Mouse (Mus musculus) T-cell, adult 2 months (primary cell): ENCODE data around the gene Bend6.
"Not testable (repeated sequence)": the region's sequence is repeated elsewhere in the genome, so short reads cannot be mapped to it uniquely, and the experiment has no call there.

Experiments
- DNase-seq: peaks from one replicate; pipeline ENCODE4 v3.0.0; 2022; ENCODE audit warnings: low spot score

Gene Bend6

GRCm38 (mm10) chr1:33906927-33907326, 689 bp downstream of the Bend6 start:
- DNase-seq: no peak

- DNase-seq: no peak
Observed at GRCm38 (mm10) chr1:33906216-33906615, 1.4 kb downstream of the Bend6 start.

GRCm38 (mm10) chr1:33903587-33903986, 4.0 kb downstream of the Bend6 start:
- DNase-seq: no peak

DNA sequence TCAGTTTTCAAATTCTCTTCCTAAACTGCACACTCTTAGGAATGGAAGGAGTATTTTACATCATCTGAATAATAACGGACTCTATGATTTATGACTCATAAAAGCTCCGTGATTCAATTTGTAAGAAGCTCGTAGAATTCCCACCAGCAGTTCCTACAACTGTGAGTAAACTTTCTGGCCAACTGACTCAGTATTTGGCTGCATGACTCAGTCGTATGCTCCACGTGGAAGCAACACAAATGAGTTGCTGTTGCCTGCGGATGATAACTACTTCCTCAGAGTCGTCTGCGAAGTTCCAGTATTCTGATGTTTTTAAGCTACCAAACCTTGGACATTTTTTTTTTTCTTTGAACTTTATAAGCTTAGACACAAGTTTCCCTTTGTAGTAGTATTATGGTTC, 7.4 kb downstream of the Bend6 start:
- DNase-seq: no peak

DNA sequence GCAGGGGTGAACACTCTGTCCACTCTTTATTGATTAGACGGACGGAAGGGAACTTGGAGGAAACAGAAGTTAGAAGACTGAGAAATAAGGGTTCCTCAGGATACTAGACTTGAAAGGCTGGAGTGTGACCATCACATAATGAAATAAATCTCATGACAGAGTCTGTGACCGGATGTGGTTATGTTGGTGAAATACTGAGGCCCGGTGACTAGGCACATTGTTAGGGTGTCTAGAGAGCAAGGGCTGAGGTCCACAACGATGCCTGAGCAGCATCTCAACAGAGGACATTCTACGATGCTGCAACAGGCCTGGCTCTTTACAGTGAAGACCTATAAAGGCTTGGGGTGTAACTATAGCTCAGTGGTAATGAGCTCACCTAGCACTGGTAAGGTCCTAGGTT, 9.2 kb downstream of the Bend6 start:
- DNase-seq: no peak

- DNase-seq: no peak
Observed at GRCm38 (mm10) chr1:33897426-33897825, 10.2 kb downstream of the Bend6 start.

- DNase-seq: no peak
Observed at GRCm38 (mm10) chr1:33896666-33897065, 10.9 kb downstream of the Bend6 start.

- DNase-seq: no peak
Observed at GRCm38 (mm10) chr1:33896116-33896515, 11.5 kb downstream of the Bend6 start.

DNA sequence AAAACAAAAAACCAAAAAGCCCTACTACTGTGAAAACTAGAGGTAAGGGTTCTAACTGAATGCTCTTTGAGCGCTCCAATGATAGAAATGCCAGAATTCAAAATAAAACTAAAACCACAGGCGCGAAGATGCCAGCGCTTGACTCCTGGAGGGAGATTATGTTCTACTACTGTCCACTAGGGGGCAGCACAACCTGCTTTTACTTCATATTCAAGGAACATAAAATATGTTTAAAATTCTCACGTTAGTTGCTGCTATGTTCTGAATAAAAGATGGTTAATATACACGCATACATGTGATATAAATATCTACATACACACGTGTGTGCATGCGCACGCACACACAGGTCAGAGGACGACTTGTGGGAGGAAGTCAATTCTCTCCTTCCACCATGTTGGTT, 14.8 kb downstream of the Bend6 start:
- peak; percentile 37 for DNase-seq

- peak; percentile 84 for DNase-seq
Observed at GRCm38 (mm10) chr1:33883102-33883839, 24.3 kb downstream of the Bend6 start.

- DNase-seq: no peak
Observed at GRCm38 (mm10) chr1:33878170-33878569, 29.4 kb downstream of the Bend6 start.

DNA sequence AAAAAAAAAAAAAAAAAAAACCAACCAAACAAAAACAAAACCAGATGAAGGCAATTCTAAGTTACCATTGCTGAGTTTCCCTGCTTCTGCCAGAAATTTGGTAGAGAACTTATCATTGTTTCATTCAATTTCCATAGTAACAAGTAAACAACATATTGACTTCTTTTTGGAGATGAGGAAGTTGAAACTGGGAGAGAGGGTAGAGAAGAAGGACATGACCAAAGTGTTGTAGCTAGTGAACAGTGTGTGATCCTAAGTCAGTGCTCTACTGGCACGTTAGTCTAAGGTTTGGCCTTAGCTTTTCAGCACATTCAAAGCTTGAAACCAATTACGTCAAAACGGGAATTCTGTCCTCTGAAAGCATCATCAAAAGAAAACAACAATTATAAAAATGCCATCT, 31.2 kb downstream of the Bend6 start:
- DNase-seq: no peak

- DNase-seq: peak; percentile 29
Observed at GRCm38 (mm10) chr1:33875691-33876090, 31.9 kb downstream of the Bend6 start.

GRCm38 (mm10) chr1:33873561-33873960, 34.1 kb downstream of the Bend6 start:
- DNase-seq: no peak

GRCm38 (mm10) chr1:33869437-33869836, 38.2 kb downstream of the Bend6 start:
- no peak for DNase-seq

- DNase-seq: no peak
Observed at GRCm38 (mm10) chr1:33869031-33869430, 38.6 kb downstream of the Bend6 start.

- DNase-seq: no peak
Observed at GRCm38 (mm10) chr1:33846807-33847206, 60.8 kb downstream of the Bend6 start.

GRCm38 (mm10) chr1:33843823-33844222, 63.8 kb downstream of the Bend6 start:
- DNase-seq: no peak

DNA sequence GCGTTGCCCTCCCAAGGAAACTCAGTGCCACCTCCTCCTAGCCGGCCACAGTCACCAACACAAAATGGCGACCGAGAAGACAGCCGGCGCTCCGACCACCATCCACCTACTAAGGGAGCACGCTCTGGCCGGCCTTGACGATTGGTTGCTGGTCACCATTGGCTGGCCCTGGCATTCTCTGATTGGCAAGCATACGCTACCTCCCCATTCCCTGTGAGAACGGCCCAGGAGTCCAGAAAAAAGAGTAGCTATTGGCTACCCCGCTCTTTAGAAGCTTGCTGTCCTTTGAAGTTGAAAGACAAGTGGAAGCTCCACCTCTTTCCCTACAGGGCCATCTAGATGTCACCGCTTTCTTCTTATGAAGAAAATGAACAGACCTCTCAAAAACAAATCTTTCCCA, 68.7 kb downstream of the Bend6 start:
- DNase-seq: not testable (repeated sequence)

DNA sequence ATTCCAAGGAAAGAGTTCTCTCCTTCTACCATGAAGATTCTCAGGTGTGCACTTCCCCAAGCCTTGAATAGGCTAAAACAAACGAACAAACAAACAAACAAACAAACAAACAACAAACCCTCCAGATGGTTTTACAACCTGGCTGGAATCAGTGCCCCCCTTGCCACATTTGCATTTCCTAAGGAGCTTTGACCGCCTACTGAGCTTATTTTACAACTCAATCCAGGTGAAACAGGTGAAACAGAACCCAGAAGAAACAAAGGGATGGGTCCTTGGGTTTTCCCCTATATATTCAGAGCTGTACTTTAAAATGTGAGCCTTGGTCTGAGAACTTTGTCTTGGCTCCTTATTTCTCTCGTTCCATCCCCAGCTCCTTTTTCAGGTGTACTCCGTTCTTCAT, 77.0 kb downstream of the Bend6 start:
- no peak for DNase-seq

DNA sequence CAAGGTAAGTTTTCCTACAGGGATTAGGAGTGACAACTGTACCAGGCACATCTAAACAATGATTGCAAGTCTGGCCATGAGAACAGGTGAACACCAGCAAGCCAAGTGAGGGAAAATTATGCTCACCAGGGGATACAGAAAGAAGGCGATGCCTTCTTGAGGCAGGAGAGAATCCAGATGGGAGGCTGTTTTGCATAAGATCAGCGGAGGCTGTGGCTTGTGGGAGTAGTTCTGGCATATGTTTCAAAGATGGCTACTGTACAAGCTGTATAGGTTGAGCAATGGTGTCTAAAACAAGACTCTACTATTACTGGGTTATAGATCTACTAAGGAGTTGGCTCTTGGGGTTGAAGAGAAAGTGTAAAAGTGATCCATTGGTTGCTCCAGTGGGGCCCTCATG, 89.7 kb downstream of the Bend6 start:
- DNase-seq: no peak

DNA sequence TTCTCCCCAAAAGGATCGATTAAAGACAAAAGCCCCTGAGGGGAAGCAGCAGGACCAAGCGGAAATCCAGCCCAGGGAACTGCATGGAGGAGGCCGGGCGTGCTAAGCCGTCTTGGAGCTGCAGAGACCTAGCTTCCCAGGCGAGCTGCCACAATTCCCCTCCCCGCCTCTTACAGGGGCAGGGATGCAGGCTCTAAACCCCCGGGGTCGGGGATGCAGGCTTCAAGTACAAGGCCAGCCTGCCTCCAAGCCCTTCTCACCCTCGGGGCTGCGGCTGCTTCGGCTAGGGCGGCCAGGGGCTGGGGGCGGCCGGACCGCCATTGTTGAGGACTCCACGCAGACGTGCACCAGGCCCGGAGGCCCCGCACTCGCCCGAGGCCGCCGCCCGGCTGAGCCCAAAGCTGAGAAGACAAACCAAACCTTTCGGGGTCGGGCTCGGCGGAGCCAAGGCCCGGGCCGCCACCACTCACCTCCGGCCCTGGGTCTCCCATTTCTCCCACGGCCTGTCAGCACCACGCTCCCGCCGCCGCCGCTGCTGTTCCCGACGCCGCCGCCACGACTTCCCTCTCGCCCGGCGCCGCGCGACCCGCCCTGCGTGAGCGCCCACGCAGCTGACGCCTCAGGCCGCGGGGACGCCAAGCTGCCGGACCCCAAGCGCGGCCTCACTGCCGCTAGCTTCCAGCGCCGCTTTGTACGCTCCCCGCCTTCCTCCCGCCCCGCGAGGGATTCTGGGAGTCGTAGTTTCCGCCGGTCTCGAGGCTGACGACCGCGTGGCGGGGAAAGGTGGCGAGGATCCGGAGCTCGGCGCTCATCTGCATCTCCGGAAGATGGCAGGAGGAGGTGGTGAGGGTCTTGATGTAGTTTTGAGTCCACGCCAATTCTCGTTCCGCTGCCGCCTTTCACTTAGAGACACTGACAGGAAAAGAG, 93.5 kb downstream of the Bend6 start, which contains the start of gene Zfp451:
Gene Zfp451 (minus strand): TSS at position 728 of the 927 bp plus-strand sequence.
- DNase-seq: peak; percentile 85

DNA sequence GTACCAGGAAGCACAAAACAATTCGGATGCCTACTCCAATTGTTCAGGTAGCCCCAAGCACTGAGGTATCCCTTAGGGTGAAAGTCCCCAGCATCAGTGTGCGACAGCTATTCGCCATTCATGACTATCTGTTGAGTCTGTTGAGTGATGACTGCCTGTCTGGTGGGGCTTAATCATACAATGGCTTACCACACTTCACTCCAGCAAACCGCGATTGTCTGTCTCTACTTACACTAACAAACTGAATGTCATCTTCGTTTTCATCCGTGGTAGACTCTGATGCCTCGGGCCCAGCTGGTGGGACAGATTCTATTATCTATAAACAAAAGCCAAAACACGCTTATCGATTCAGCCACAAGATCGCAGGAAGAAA, 94.1 kb downstream of the Bend6 start:
- peak; percentile 3 for DNase-seq
